Mouse (Mus musculus) urinary bladder, postnatal 10 days (tissue): Measurements from ENCODE around the gene Olfr1315-ps1.

Source experiments
- DNase-seq: peaks from one replicate; pipeline ENCODE4 v3.0.0; 2022; ENCODE audit warnings: low spot score

Olfr1315-ps1 gene

DNA sequence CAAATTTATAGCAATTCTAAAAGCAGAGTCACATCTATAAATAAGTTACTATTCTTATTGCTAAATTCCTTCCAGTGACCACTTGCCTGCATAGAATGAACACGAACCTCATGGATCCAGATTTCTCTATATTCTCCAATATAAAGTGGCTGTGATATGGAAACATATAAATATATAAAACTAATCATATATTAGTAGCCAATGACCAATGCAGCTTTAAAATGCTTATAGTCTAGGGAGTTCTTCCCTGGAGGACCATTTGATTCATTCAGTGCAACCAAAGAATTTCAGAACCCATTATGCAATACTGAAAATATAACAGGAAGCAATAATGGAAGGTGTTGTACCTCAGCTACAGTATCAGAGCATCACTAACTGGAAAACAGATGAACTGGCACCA is at the start of gene Olfr1315-ps1:
Gene Olfr1315-ps1 (minus strand): TSS at position 101 of the 400 bp plus-strand sequence.
- no peak for DNase-seq

DNA sequence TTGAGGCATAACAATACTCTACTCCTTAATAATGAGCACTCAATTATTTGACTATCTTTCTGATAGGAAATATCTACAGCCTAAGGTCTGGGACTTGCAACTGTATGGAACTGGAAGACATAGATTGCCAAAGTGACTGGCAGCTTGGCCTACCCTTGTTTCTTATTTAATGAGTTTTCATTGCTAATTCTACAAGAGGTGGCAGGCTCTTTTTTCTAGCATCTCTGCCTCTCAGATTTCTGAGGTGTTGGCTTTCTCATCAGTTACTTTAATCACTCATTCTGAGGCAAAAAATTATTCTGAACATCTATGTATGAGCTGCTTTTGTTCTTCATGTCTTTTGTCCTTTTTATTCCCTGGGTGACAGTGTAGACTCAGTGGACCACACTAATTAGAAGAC is 38.7 kb upstream of the Olfr1315-ps1 start, which contains the start of gene Olfr1318:
Gene Olfr1318 (plus strand): TSS at position 301 of the 400 bp plus-strand sequence.
- DNase-seq, result no peak

DNA sequence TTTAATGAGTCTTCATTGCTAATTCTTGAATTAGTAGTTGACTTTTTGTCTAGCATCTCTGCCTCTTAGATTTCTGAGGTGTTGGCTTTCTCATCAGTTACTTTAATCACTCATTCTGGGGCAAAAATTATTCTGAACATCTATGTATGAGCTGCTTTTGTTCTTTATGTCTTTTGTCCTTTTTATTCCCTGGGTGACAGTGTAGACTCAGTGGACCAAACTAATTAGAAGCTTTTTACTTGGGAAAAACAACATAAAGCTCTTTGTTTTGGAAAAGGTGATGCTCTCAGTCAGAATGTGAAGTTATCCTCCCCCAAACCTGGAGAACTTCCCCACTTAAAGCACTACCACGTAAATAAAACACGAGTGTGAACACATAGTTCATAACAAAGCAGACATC is 24.8 kb upstream of the Olfr1315-ps1 start, which contains the start of gene Olfr1317:
Gene Olfr1317 (plus strand): TSS at position 301 of the 400 bp plus-strand sequence.
- no peak for DNase-seq

DNA sequence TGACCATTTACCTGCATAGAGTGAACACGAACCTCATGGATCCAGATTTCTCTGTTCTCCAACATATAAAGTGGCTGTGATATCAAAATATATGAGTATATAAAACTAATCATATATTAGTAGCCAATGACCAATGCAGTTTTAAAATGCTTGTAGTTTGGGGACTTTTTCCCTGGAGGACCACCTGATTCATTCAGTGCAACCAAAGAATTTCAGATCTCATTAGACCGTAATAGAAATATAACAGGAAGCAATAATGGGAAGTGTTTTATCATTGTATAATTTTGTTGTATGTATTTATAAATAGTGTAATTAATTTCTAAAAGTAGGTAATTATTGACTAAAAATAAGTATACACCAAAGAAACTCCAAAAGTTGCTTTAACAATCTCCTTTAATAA is 19.6 kb upstream of the Olfr1315-ps1 start, which contains the start of gene Olfr1316:
Gene Olfr1316 (minus strand): TSS at position 101 of the 400 bp plus-strand sequence.
- no peak for DNase-seq

DNA sequence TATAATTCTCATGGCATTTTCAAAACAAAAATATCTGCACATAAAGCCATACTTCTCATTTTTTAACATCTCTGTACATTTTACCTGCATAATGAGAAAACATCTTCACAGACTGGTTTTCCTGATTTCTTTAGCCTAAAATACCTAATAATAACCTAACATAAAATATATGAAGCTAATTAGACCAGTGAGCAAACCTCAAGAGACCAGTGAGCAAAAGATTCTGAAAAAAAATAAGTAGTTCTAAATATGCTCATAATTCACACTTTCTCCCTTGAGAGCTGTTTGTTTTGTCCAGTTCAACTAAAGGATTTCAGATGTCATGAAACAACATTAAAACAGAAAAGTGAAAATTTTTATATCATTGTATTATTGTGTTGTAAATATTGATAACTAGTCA is 18.6 kb downstream of the Olfr1315-ps1 start, which contains the start of gene Olfr1314:
Gene Olfr1314 (minus strand): TSS at position 101 of the 400 bp plus-strand sequence.
- no peak for DNase-seq

DNA sequence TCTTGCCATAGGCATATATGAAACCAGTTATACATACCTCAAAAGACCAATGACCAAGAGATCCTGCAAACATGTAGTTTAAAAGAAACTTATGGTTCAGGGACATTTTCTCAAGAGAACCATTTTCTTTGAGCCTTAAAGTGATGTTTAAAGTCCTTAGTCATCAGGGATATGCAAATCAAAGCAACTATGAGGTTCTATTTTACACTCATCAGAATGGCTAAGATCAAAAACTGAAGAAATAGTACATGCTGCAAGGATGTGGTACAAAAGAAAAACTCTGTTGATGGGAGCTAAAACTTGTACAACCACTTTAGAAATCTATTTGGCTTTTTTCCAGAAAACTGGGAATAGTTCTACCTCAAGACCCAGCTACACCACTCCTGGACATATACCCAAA is 37.5 kb downstream of the Olfr1315-ps1 start, which contains the start of gene Olfr1313:
Gene Olfr1313 (minus strand): TSS at position 101 of the 400 bp plus-strand sequence.
- no peak for DNase-seq
